In genomic region chr11:61714346-61715117, GRCm38 (mm10) we compare ENCODE assay signal across 7 mouse cellular contexts. TPM values are rescaled to one million over a fixed set of nuclear protein-coding genes. Genes with fewer than 3 reads are reported as not detected.
DNase-seq lines count a peak whose midpoint lies in the region; ATAC-seq and TF ChIP-seq lines count a peak whose summit lies in the region.

No protein-coding gene starts in this region.

- peak; percentile 99 for TF ChIP-seq CTCF in cortical plate, adult 2 months (IDR thresholded peaks at IDR 0.05; ENCODE audit: extremely low read depth, insufficient read depth, low read length)
- peak; percentile 94 for TF ChIP-seq CTCF in left cerebral cortex, adult 2 months (IDR thresholded peaks at IDR 0.05)

- no peak for TF ChIP-seq POLR2A in cortical plate, adult 2 months (IDR thresholded peaks at IDR 0.05; ENCODE audit: extremely low read depth, insufficient read depth, low read length)

- H3K27ac ChIP-seq in cortical plate, adult 2 months (ENCODE audit: insufficient read depth, low read length) = no peak overlapping the region
- H3K27ac ChIP-seq in left cerebral cortex, adult 2 months = no peak overlapping the region

- ATAC-seq in megakaryocyte, adult 5-6 weeks (ENCODE audit: poor library complexity, severe bottlenecking) = peak; percentile 80

- DNase-seq in adipocyte (ENCODE audit: low spot score) = peak; percentile 86
- peak; percentile 42 to 46 for DNase-seq in gastrocnemius, adult 8-10 months (ENCODE audit: low spot score in 2 of 2)
- DNase-seq in induced T-regulatory cell, adult 2 months (ENCODE audit: low read depth) = peak; percentile 93
- DNase-seq in left cerebral cortex, adult 2 months (ENCODE audit: extremely low spot score in 1 of 2, low spot score in 2 of 2) = peak; percentile 65 to 73
- DNase-seq in right cerebral cortex, postnatal 36 days (ENCODE audit: low spot score in 2 of 2) = peak; percentile 60 to 64

- H3K4me1 ChIP-seq in cortical plate, adult 2 months (ENCODE audit: control insufficient read depth, insufficient read depth, low read length) = no peaks in the 10 kb centered on the region

- H3K4me3 ChIP-seq in cortical plate, adult 2 months (ENCODE audit: insufficient read depth, low read length) = no peak overlapping the region
- H3K4me3 ChIP-seq in left cerebral cortex, adult 2 months = no peak overlapping the region

- intact Hi-C loops in left cerebral cortex, adult 2 months (cut with DNase I) = loop anchor here (1.0 to 5.0 kb wide), 5 partner anchors 48 to 517 kb away; no protein-coding TSS in a partner anchor

RNA-seq across cellular contexts. Expression of gene Slc5a10, which starts 6.1 kb away (rescaled TPM):
- polyA plus RNA-seq in cortical plate, adult 2 months (2012; rRNA removed) = 0.11 and 0.19 TPM in 2 replicates
- not detected for total RNA-seq in gastrocnemius, adult 8-10 months (2022)
- not detected for total RNA-seq in left cerebral cortex, adult 2 months (2021)
- total RNA-seq in megakaryocyte, adult 5-6 weeks (2015) = not detected in 2 replicates
- total RNA-seq in megakaryocyte, adult 5-6 weeks (2017) = not detected in 2 replicates

RNA-seq across cellular contexts. Expression of gene Fam83g, which starts 30.6 kb away (rescaled TPM):
- 0.04 TPM in 2 replicates for polyA plus RNA-seq in cortical plate, adult 2 months (2012; rRNA removed)
- total RNA-seq in gastrocnemius, adult 8-10 months (2022) = 1 to 10 TPM in 1 of 4 experiments, under 1 TPM in 3; 0.36 to 1.0 (median 0.77) TPM
- under 1 TPM in 1 of 2 experiments, not detected in 1; 0.09 TPM for total RNA-seq in left cerebral cortex, adult 2 months (2021)
- total RNA-seq in megakaryocyte, adult 5-6 weeks (2015) = not detected in 2 replicates
- total RNA-seq in megakaryocyte, adult 5-6 weeks (2017) = not detected in 2 replicates

RNA-seq across cellular contexts. Expression of gene Prpsap2, which starts 47.4 kb away (rescaled TPM):
- 36.5 and 38.9 TPM in 2 replicates for polyA plus RNA-seq in cortical plate, adult 2 months (2012; rRNA removed)
- 1 to 10 TPM; 4.9 to 7.0 (median 5.4) TPM for total RNA-seq in gastrocnemius, adult 8-10 months (2022)
- 10 to 100 TPM; 37.1 to 38.0 TPM for total RNA-seq in left cerebral cortex, adult 2 months (2021)
- total RNA-seq in megakaryocyte, adult 5-6 weeks (2015) = 30.4 and 36.2 TPM in 2 replicates
- total RNA-seq in megakaryocyte, adult 5-6 weeks (2017) = 40.9 and 45.3 TPM in 2 replicates
